Mouse (Mus musculus) kidney, postnatal 0 days (tissue): ENCODE measurements at regions not wholly inside any gene's neighbourhood (a gene's known extent, or its start where the extent isn't known, plus 50 kb on each side); places are given as distances from the start of the nearest gene placed in this dataset.
"Not testable (repeated sequence)": the region's sequence is repeated elsewhere in the genome, so short reads cannot be mapped to it uniquely, and the experiment has no call there.

Source experiments
- ATAC-seq: fragments of 200-750 bp; cut with Nextera tagmentation; replicated peaks from 2 replicates; pipeline ENCODE4 v1.8.0; 2017; ENCODE audit warnings: low read depth, moderate number of reproducible peaks, moderate TSS enrichment, moderate library complexity; ENCODE audit not compliant: low FRiP score
- DNase-seq: peaks from one replicate; pipeline ENCODE4 v3.0.0-alpha.2; 2016; ENCODE audit warnings: low spot score
- H3K27ac ChIP-seq: fragments of 300-500 bp; sonication (generic); 2 replicates; pipeline ENCODE4 v1.5.1; 2014; ENCODE audit warnings: mild to moderate bottlenecking
- H3K27me3 ChIP-seq: fragments of 300-500 bp; sonication (generic); 2 replicates; pipeline ENCODE4 v1.6.1; 2014; ENCODE audit warnings: low read length, mixed read lengths; ENCODE audit not compliant: insufficient read depth
- H3K36me3 ChIP-seq: fragments of 300-500 bp; sonication (generic); 2 replicates; pipeline ENCODE4 v1.6.1; 2014; ENCODE audit warnings: low read length, mixed read lengths; ENCODE audit not compliant: insufficient read depth
- H3K4me1 ChIP-seq: fragments of 300-500 bp; sonication (generic); replicated peaks from 2 replicates; pipeline ENCODE4 v1.6.1; 2014; ENCODE audit warnings: antibody characterized with exemption, low read length, mixed read lengths; ENCODE audit not compliant: insufficient read depth
- H3K4me2 ChIP-seq: fragments of 300-500 bp; sonication (generic); 2 replicates; pipeline ENCODE4 v1.6.1; 2014; ENCODE audit warnings: mild to moderate bottlenecking, low read length, moderate library complexity, mixed read lengths
- H3K4me3 ChIP-seq: fragments of 300-500 bp; sonication (generic); replicated peaks from 2 replicates; pipeline ENCODE4 v1.5.1; 2014; ENCODE audit warnings: low read depth, low read length
- H3K9ac ChIP-seq: fragments of 300-500 bp; sonication (generic); 2 replicates; pipeline ENCODE4 v1.6.1; 2014; ENCODE audit warnings: low read depth, low read length
- H3K9me3 ChIP-seq: fragments of 300-500 bp; sonication (generic); replicated peaks from 2 replicates; pipeline ENCODE4 v1.6.1; 2016; ENCODE audit warnings: low read length, inconsistent platforms, mixed read lengths
- CTCF ChIP-seq: IDR thresholded peaks from 2 replicates; pipeline ENCODE4 v1.5.1; 2016; ENCODE audit warnings: antibody characterized with exemption, low read depth, mild to moderate bottlenecking, moderate library complexity
- WGBS: fragments of 180-500 bp; shearing (Covaris S2); extraction: QIAGEN DNeasy Blood & Tissue Kit; methylation state at CpG from one replicate; pipeline ENCODE4 v1.1.7; 2014; 5-methylcytosine and 5-hydroxymethylcytosine counted together

DNA sequence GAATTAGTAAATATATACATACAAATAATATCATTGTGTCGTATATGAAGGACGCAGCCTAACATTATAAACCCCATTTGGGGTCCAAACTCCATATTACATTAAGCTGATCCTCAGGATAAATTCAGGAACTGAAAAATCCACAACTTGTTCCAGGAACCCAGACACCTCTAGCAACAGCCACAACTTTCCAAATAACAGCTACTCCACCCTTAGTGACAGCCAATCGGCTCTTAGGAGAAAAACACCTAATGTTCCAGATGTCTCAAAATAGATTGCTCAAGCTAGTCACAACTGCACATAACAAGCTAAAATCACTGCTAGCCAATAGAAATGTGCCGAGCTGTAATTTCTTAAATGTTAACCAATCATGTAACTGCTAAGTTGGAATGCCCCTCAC is 89.2 kb upstream of the Rack1 start:
- Histone ChIP-seq H3K4me2 (no peak overlapping the region), H3K27me3 (no peaks in the 10 kb centered on the region), H3K4me1 (no peaks in the 10 kb centered on the region), H3K9ac (no peak overlapping the region), H3K9me3 (no peaks in the 10 kb centered on the region), H3K36me3 (no peaks in the 10 kb centered on the region), H3K4me3 (no peak overlapping the region), H3K27ac (no peak overlapping the region)
- ATAC-seq (no peak), DNase-seq (no peak)
- no peak for TF ChIP-seq CTCF
- WGBS, result 91% methylated on average over 4 of the region's 4 CpGs

DNA sequence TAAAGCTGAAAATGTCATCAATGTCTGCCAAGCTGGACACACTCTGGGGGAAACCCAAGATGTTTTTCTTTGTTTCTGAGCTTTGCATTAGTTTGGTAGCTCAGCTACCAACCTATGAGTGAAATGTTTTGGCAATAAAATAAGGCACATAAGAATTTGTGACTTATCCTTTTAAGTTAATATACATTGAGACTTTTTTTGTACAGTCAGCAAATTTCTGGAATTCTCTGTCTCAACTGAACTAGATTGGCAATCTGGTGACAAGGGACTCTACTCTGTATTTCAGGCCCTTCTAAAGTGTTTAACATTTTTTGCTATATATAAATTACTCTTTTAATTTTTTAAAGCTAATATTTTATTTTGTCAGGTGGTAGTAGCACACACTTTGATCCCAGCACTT is 76.1 kb upstream of the Rack1 start:
- Histone ChIP-seq H3K4me3 (no peak overlapping the region), H3K4me2 (no peak overlapping the region), H3K27ac (no peak overlapping the region), H3K9ac (no peak overlapping the region), H3K9me3 (no peaks in the 10 kb centered on the region), H3K4me1 (no peaks in the 10 kb centered on the region), H3K27me3 (no peaks in the 10 kb centered on the region), H3K36me3 (no peaks in the 10 kb centered on the region)
- TF ChIP-seq CTCF, result no peak
- ATAC-seq (no peak), DNase-seq (no peak)

DNA sequence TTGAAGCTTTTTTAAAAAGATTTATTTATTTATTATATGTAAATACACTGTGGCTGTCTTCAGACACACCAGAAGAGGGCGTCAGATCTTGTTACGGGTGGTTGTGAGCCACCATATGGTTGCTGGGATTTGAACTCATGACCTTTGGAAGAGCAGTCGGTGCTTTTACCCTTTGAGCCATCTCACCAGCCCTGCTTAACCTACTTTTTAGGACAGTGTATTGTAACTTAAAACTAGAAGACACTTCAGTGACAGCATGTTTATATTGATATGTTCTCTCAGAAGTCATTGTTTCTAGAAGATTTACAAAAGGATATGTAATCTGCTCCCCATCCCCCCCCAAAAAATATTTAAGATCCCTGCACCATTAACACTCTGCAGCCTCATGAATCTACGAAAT is 69.3 kb upstream of the Rack1 start:
- not testable (repeated sequence) for DNase-seq

DNA sequence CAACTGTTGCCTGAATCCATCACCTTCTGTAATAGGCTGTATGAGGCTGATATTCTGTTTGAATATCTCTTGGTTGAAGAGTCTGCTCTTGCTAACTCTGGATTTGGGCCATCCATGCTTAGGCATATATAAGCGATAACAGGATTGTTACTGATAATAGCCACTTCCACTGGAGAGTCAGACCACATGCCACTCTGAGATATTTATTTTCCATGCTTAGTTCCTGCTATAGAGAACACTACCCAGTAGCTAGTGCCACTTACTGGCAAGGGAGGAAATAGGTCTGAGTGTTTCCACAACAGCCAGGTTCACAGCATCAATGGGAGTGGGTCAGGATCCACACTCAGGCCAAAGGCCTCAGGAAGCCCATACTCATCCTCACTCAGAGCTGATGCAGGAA is 53.6 kb upstream of the Rack1 start:
- Histone ChIP-seq H3K36me3 (no peaks in the 10 kb centered on the region), H3K4me3 (no peak overlapping the region), H3K4me2 (no peak overlapping the region), H3K27me3 (no peaks in the 10 kb centered on the region), H3K4me1 (no peaks in the 10 kb centered on the region), H3K9me3 (no peaks in the 10 kb centered on the region), H3K27ac (no peak overlapping the region), H3K9ac (no peak overlapping the region)
- no peak for DNase-seq
- TF ChIP-seq CTCF, result no peak
- WGBS, result 97% methylated on average over 1 of the region's 1 CpGs
- ATAC-seq, result no peak

More for the DNA sequence above, 69.3 kb upstream of the Rack1 start:
- H3K4me2 ChIP-seq, H3K4me3 ChIP-seq, H3K27ac ChIP-seq, H3K36me3 ChIP-seq, H3K9me3 ChIP-seq, ATAC-seq, H3K9ac ChIP-seq, H3K27me3 ChIP-seq, H3K4me1 ChIP-seq: not testable (repeated sequence)
- 73% methylated on average over 4 of the region's 4 CpGs for WGBS

DNA sequence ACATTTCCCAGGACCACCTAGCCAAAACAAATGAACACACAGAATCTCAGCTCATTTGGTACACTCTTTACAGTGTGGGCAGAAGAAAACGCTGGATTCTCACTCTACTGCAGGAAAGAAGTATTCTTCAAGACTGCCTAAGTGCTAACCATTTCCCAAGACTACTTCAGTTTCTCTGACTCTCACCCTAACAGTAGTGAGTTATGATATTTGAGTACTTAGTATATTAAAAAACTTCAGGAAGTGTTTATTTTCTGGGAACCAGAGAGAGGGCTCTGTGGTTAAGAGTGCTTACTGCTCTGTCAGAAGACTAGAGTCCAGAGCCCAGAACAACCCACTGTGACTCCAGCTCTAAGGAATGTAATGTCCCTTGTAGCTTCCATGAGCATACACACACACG is 52.1 kb upstream of the Rack1 start:
- H3K27me3 ChIP-seq, result no peaks in the 10 kb centered on the region
- no peak overlapping the region for H3K9ac ChIP-seq
- no peaks in the 10 kb centered on the region for H3K36me3 ChIP-seq
- no peak for ATAC-seq
- no peak overlapping the region for H3K27ac ChIP-seq
- H3K4me2 ChIP-seq, result no peak overlapping the region
- TF ChIP-seq CTCF, result no peak
- no peak overlapping the region for H3K4me3 ChIP-seq
- no peaks in the 10 kb centered on the region for H3K4me1 ChIP-seq
- H3K9me3 ChIP-seq, result no peaks in the 10 kb centered on the region
- 75% methylated on average over 2 of the region's 2 CpGs for WGBS
- no peak for DNase-seq
